Mouse (Mus musculus) liver, embryonic 16.5 days (tissue): ENCODE data around the gene Trim17. TPM values are rescaled to one million over a fixed set of nuclear protein-coding genes. Genes with fewer than 3 reads are reported as not detected.

ENCODE experiments used
- ATAC-seq: fragments of 200-750 bp; cut with Nextera tagmentation; 2 replicates; pipeline ENCODE4 v1.8.0; 2017; ENCODE audit warnings: low read depth, mild to moderate bottlenecking, moderate number of reproducible peaks, moderate library complexity
- H3K27ac ChIP-seq: fragments of 300-500 bp; sonication (generic); 2 replicates; pipeline ENCODE4 v1.5.1; 2014; ENCODE audit warnings: mild to moderate bottlenecking, low read length
- H3K27me3 ChIP-seq: fragments of 300-500 bp; sonication (generic); 2 replicates; pipeline ENCODE4 v1.6.1; 2014; ENCODE audit warnings: low read depth, low read length, mixed read lengths; ENCODE audit not compliant: control insufficient read depth, insufficient read depth
- H3K36me3 ChIP-seq: fragments of 300-500 bp; sonication (generic); 2 replicates; pipeline ENCODE4 v1.6.1; 2014; ENCODE audit warnings: mild to moderate bottlenecking; ENCODE audit not compliant: control insufficient read depth, insufficient read depth
- H3K4me1 ChIP-seq: fragments of 300-500 bp; sonication (generic); 2 replicates; pipeline ENCODE4 v1.6.1; 2014; ENCODE audit warnings: low read depth, low read length, mixed read lengths; ENCODE audit not compliant: control insufficient read depth
- H3K4me2 ChIP-seq: fragments of 300-500 bp; sonication (generic); 2 replicates; pipeline ENCODE4 v1.6.1; 2014; ENCODE audit warnings: low read depth, low read length, mixed read lengths
- H3K4me3 ChIP-seq: fragments of 300-500 bp; sonication (generic); 2 replicates; pipeline ENCODE4 v1.5.1; 2014; ENCODE audit warnings: low read depth, mild to moderate bottlenecking, low read length
- H3K9ac ChIP-seq: fragments of 300-500 bp; sonication (generic); 2 replicates; pipeline ENCODE4 v1.6.1; 2014; ENCODE audit warnings: low read depth, low read length
- H3K9me3 ChIP-seq: fragments of 300-500 bp; sonication (generic); replicated peaks from 2 replicates; pipeline ENCODE4 v1.6.1; 2016; ENCODE audit warnings: low read length; ENCODE audit not compliant: control insufficient read depth
- WGBS: fragments of 180-500 bp; shearing (Covaris S2); extraction: QIAGEN DNeasy Blood & Tissue Kit; methylation state at CpG from one replicate; pipeline ENCODE4 v1.1.7; 2014; ENCODE audit not compliant: insufficient replicate concordance; 5-methylcytosine and 5-hydroxymethylcytosine counted together
- polyA plus RNA-seq: library from polyadenylated mRNA; unstranded; fragments of >200 nt; fragmentation: Nextera tagmentation; extraction: Ambion mirVana; gene quantifications from 2 replicates; pipeline ENCODE4 v1.2.1, GENCODE M21; 2015

The Trim17 gene
- polyA plus RNA-seq, 1 experiment from 2014 or later: 0.15 TPM

DNA sequence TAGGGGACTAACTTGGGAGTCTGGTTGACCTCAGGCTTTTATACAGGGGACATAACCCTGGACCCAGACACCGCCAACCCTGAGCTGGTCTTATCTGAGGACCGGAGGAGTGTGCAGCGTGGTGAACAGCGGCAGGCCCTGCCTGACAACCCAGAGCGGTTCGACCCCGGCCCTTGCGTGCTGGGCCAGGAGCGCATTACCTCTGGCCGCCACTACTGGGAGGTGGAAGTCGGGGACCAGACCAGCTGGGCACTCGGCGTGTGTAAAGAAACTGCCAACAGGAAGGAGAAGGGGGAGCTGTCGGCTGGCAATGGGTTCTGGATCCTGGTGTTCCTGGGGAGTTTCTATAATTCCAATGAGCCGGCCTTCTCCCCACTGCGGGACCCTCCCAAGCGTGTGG is 35.7 kb downstream of the Trim17 start:
- H3K9ac ChIP-seq: no peak overlapping the region
- no peaks in the 10 kb centered on the region for H3K9me3 ChIP-seq
- peaks cover 13% of the 10 kb centered on the region for H3K36me3 ChIP-seq
- no peak for ATAC-seq
- WGBS: 82% methylated on average over 17 of the region's 17 CpGs
- no peak overlapping the region for H3K27ac ChIP-seq
- H3K4me1 ChIP-seq: peaks cover 23% of the 10 kb centered on the region
- no peak overlapping the region for H3K4me3 ChIP-seq
- H3K27me3 ChIP-seq: peaks cover 4% of the 10 kb centered on the region
- H3K4me2 ChIP-seq: no peak overlapping the region

- no peak overlapping the region for H3K9ac ChIP-seq
- H3K4me2 ChIP-seq: no peak overlapping the region
- peaks cover 7% of the 10 kb centered on the region for H3K27me3 ChIP-seq
- 50% methylated on average over 9 of the region's 9 CpGs for WGBS
- ATAC-seq: no peak
- H3K27ac ChIP-seq: no peak overlapping the region
- no peaks in the 10 kb centered on the region for H3K9me3 ChIP-seq
- peaks cover 23% of the 10 kb centered on the region for H3K4me1 ChIP-seq
- peaks cover 13% of the 10 kb centered on the region for H3K36me3 ChIP-seq
- no peak overlapping the region for H3K4me3 ChIP-seq
Measured at GRCm38 (mm10) chr11:58990794-58991193, 36.3 kb downstream of the Trim17 start.

DNA sequence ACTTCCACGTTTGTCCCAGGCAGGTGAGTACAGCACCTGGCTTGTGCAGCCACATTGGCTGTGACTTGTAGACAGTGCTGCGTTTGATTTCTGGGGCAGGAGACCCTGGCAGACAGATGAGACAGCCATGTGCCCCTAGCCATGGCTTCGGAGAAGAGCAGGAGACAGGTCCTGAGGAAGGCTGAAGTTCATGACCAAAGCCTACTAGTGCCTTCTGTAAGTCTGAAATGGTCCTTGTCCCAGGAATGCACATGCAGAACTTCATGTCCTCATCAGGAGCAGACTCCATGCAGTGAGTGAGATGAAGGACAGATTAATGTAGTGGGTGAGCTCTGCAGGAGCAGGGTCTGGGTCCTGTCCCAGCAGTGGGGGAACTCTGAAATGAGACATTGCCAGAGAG is 37.4 kb downstream of the Trim17 start:
- no peak for ATAC-seq
- Histone ChIP-seq H3K4me1 (peaks cover 20% of the 10 kb centered on the region), H3K4me3 (no peak overlapping the region), H3K9ac (no peak overlapping the region), H3K27me3 (peaks cover 7% of the 10 kb centered on the region), H3K9me3 (no peaks in the 10 kb centered on the region), H3K27ac (no peak overlapping the region), H3K4me2 (no peak overlapping the region), H3K36me3 (peaks cover 13% of the 10 kb centered on the region)
- WGBS: 50% methylated on average over 3 of the region's 3 CpGs

DNA sequence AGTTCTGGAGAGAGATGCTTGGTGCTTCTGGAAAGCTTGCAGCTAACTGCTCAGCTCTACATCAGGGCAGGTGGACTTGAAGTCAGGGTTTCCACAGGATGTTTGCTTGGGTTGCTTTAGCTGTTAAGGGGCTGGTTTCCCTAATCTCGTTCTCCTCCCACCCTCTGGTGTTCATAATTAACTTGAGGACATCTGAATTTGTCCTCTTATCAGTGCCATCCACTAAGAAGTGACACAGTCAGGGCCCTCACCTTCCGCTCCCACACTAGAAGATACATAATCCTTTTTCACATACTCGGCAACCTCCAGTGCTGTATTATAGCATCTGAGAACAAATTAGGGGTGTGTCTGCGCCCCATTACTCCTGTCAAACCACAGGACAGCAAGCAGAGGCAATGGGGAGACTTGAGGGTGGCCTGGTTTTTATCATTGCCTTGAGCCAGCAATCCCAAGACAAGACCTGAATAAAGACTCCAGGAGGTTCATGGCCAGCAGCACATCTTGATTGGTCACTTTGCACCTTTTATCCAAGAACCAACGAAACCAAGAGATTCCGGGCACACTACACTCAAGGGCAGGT is 38.7 kb downstream of the Trim17 start:
- peaks cover 7% of the 10 kb centered on the region for H3K27me3 ChIP-seq
- no peak overlapping the region for H3K4me3 ChIP-seq
- H3K4me1 ChIP-seq: peaks cover 20% of the 10 kb centered on the region
- peaks cover 9% of the 10 kb centered on the region for H3K36me3 ChIP-seq
- H3K27ac ChIP-seq: no peak overlapping the region
- no peak overlapping the region for H3K9ac ChIP-seq
- H3K9me3 ChIP-seq: no peaks in the 10 kb centered on the region
- WGBS: 41% methylated on average over 6 of the region's 6 CpGs
- H3K4me2 ChIP-seq: no peak overlapping the region
- no peak for ATAC-seq

DNA sequence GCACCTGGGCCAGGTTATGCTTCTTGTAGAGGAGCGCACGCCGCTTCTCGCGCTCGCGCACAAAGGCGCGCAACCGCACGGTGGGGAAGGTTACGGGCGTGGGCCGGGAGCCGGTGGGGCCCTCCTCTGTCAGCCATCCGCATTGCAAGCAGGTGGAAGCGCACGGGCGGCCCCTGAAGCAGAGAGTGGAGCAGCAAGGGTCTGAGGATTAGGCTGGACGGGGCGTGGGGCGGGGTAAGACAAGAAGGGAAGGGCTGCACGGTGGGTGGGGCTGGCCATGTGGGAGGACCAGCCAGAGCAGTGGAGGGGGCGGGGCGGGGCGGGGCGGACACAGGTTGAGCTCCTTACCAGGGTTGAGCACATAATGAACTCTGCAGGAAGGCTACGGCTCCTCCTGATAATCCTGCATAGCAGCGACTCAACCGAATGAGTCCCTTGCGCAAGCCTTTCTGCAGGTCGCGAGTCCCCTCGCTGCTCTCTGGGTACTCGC is 39.9 kb downstream of the Trim17 start:
- peak overlapping the region; percentile 44; the same call in 1 of the 2 replicates for H3K9ac ChIP-seq
- 2% methylated on average over 35 of the region's 35 CpGs for WGBS
- H3K27ac ChIP-seq: no peak overlapping the region

GRCm38 (mm10) chr11:58995061-58995806 is 40.7 kb downstream of the Trim17 start:
- 55% methylated on average over 9 of the region's 9 CpGs for WGBS
- H3K9me3 ChIP-seq: no peaks in the 10 kb centered on the region
- no peak overlapping the region for H3K9ac ChIP-seq
- no peak overlapping the region for H3K4me3 ChIP-seq
- H3K4me2 ChIP-seq: no peak overlapping the region
- ATAC-seq: no peak
- H3K4me1 ChIP-seq: peaks cover 20% of the 10 kb centered on the region
- no peak overlapping the region for H3K27ac ChIP-seq
- no peaks in the 10 kb centered on the region for H3K36me3 ChIP-seq
- H3K27me3 ChIP-seq: peaks cover 7% of the 10 kb centered on the region

More for the DNA sequence above, 39.9 kb downstream of the Trim17 start:
- peaks cover 20% of the 10 kb centered on the region for H3K4me1 ChIP-seq
- peaks cover 7% of the 10 kb centered on the region for H3K27me3 ChIP-seq
- H3K4me2 ChIP-seq: peak overlapping the region; percentile 70
- peak overlapping the region; percentile 54 for H3K4me3 ChIP-seq
- H3K9me3 ChIP-seq: no peaks in the 10 kb centered on the region
- peak; percentile 79 for ATAC-seq
- H3K36me3 ChIP-seq: peaks cover 5% of the 10 kb centered on the region; the same call in 1 of the 2 replicates

DNA sequence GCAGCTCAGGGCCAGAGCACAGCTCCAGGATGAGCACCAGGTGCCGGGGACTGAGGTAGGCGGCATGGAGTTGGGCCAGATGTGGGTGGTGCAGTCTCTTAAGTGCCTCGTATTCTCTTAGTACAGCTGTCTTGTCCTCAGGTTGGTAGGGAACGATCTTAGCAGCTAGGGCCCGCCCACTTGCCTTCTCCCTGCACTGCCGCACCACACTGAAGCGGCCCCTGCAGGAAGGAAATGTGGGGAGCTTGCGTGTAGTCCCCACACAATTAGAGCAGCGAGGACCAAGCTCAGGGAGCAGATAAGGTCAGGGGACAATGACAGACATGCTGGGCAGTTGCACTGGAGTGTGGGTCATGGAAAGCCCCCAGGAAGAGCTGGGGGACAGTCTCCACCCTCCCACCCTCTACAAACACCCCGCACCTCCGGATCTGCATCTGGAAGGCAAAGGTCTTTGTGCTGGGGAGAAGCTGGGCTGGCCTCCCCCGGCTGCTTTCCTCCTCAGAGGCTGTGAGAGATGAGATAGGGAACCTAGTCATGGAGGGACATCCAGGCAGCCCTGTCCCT is 41.4 kb downstream of the Trim17 start:
- Histone ChIP-seq H3K4me3 (no peak overlapping the region), H3K27ac (no peak overlapping the region), H3K27me3 (peaks cover 7% of the 10 kb centered on the region), H3K4me1 (peaks cover 16% of the 10 kb centered on the region), H3K36me3 (no peaks in the 10 kb centered on the region), H3K9ac (no peak overlapping the region), H3K4me2 (no peak overlapping the region), H3K9me3 (no peaks in the 10 kb centered on the region)
- no peak for ATAC-seq
- 11% methylated on average over 12 of the region's 12 CpGs for WGBS

DNA sequence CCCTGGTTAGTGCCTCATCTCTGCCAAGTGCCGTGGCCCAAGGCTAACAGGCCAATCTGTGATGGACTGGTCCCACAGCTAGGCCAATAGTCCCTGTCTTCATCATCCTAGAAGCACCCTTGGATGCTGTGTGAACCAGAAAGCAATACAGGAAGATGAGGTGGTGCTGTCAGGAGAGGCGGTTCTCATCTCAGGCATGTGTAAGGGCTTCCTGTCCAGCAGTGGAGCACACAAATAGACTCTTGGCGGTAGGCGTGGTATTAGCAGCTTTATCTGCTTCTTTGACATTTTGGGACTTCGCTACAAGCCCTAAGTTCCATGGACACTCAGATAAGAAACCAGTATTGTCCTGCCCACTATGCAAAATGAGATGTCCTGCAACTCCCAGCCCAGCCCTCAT is 43.1 kb downstream of the Trim17 start:
- no peaks in the 10 kb centered on the region for H3K36me3 ChIP-seq
- ATAC-seq: no peak
- no peak overlapping the region for H3K4me3 ChIP-seq
- H3K4me1 ChIP-seq: peaks cover 15% of the 10 kb centered on the region
- no peak overlapping the region for H3K4me2 ChIP-seq
- H3K9ac ChIP-seq: no peak overlapping the region
- H3K27ac ChIP-seq: no peak overlapping the region
- H3K9me3 ChIP-seq: no peaks in the 10 kb centered on the region
- WGBS: 47% methylated on average over 5 of the region's 5 CpGs
- H3K27me3 ChIP-seq: peaks cover 7% of the 10 kb centered on the region

DNA sequence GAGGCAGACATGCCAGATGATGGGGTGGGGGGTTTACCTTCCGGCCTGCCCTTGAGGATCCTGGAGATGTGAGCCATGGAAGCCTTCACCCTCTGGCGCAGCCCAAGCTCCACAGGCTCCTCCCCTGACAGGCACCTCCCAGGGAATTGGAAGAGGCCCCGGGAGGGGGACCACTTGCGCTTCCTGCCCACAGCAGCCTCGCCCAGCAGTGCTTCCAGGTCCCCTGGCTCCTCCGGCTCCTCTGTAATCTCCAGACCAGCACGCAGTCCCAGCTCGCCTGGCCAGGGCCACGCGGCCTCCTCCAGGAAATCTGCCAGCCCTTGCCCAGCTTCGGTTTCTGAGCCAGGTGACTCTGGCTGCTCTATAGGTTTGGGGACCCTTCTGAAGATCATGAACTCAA is 44.7 kb downstream of the Trim17 start:
- no peak for ATAC-seq
- no peak overlapping the region for H3K9ac ChIP-seq

More for the DNA sequence above, 44.7 kb downstream of the Trim17 start:
- peaks cover 7% of the 10 kb centered on the region for H3K27me3 ChIP-seq
- H3K4me1 ChIP-seq: peaks cover 7% of the 10 kb centered on the region
- H3K27ac ChIP-seq: no peak overlapping the region
- H3K36me3 ChIP-seq: no peaks in the 10 kb centered on the region
- H3K4me3 ChIP-seq: no peak overlapping the region
- H3K4me2 ChIP-seq: no peak overlapping the region
- 39% methylated on average over 11 of the region's 11 CpGs for WGBS
- no peaks in the 10 kb centered on the region for H3K9me3 ChIP-seq
